Mouse (Mus musculus) heart, postnatal 0 days (tissue): ENCODE data around the gene Erc1. TPM values are rescaled to one million over a fixed set of nuclear protein-coding genes. Genes with fewer than 3 reads are reported as not detected.

Experiments
- ATAC-seq: fragments of 200-750 bp; cut with Nextera tagmentation; 2 replicates; pipeline ENCODE4 v1.8.0; 2017; ENCODE audit warnings: low read depth, moderate number of reproducible peaks, moderate library complexity; ENCODE audit not compliant: insufficient read depth
- DNase-seq: peaks from one replicate; pipeline ENCODE4 v3.0.0-alpha.2; 2016; ENCODE audit warnings: low spot score
- H3K27ac ChIP-seq: fragments of 300-500 bp; sonication (generic); 2 replicates; pipeline ENCODE4 v1.5.1; 2014; ENCODE audit warnings: low read depth, mild to moderate bottlenecking
- H3K27me3 ChIP-seq: fragments of 300-500 bp; sonication (generic); 2 replicates; pipeline ENCODE4 v1.6.1; 2014; ENCODE audit warnings: low read length, mixed read lengths; ENCODE audit not compliant: control insufficient read depth, insufficient read depth
- H3K36me3 ChIP-seq: fragments of 300-500 bp; sonication (generic); replicated peaks from 2 replicates; pipeline ENCODE4 v1.6.1; 2014; ENCODE audit warnings: low read length, mixed read lengths; ENCODE audit not compliant: control insufficient read depth, insufficient read depth
- H3K4me1 ChIP-seq: fragments of 300-500 bp; sonication (generic); 2 replicates; pipeline ENCODE4 v1.6.1; 2014; ENCODE audit warnings: antibody characterized with exemption; ENCODE audit not compliant: control insufficient read depth, insufficient read depth
- H3K4me2 ChIP-seq: fragments of 300-500 bp; sonication (generic); 2 replicates; pipeline ENCODE4 v1.6.1; 2014; ENCODE audit warnings: low read depth, mild to moderate bottlenecking, low read length, moderate library complexity
- H3K4me3 ChIP-seq: fragments of 300-500 bp; sonication (generic); 2 replicates; pipeline ENCODE4 v1.5.1; 2014; ENCODE audit warnings: low read depth, low read length
- H3K9ac ChIP-seq: fragments of 300-500 bp; sonication (generic); replicated peaks from 2 replicates; pipeline ENCODE4 v1.6.1; 2014; ENCODE audit warnings: low read depth, low read length, mixed read lengths
- H3K9me3 ChIP-seq: fragments of 300-500 bp; sonication (generic); replicated peaks from 2 replicates; pipeline ENCODE4 v1.6.1; 2016; ENCODE audit warnings: low read length; ENCODE audit not compliant: control insufficient read depth
- CTCF ChIP-seq: IDR thresholded peaks from 2 replicates; pipeline ENCODE4 v1.5.1; 2016; ENCODE audit warnings: antibody characterized with exemption, control low read depth, low read depth
- EP300 ChIP-seq: IDR thresholded peaks from 2 replicates; pipeline ENCODE4 v1.6.1; 2016; ENCODE audit warnings: antibody characterized with exemption, low read depth
- WGBS: fragments of 180-500 bp; shearing (Covaris S2); extraction: QIAGEN DNeasy Blood & Tissue Kit; methylation state at CpG from one replicate; pipeline ENCODE4 v1.1.7; 2014; 5-methylcytosine and 5-hydroxymethylcytosine counted together
- polyA plus RNA-seq: library from polyadenylated mRNA; unstranded; fragments of >200 nt; fragmentation: Nextera tagmentation; extraction: Ambion mirVana; gene quantifications from 2 replicates; pipeline ENCODE4 v1.2.1, GENCODE M21; 2015
- total RNA-seq: library from RNA; depleted of rRNA; stranded (reverse); fragments of >200 nt; gene quantifications from 2 replicates; pipeline ENCODE4 v1.2.3, GENCODE M21; 2014; ENCODE audit warnings: low replicate concordance

Erc1 gene
- total and polyA plus RNA-seq, 2 experiments from 2014 or later = 11.9 to 30.7 TPM

DNA sequence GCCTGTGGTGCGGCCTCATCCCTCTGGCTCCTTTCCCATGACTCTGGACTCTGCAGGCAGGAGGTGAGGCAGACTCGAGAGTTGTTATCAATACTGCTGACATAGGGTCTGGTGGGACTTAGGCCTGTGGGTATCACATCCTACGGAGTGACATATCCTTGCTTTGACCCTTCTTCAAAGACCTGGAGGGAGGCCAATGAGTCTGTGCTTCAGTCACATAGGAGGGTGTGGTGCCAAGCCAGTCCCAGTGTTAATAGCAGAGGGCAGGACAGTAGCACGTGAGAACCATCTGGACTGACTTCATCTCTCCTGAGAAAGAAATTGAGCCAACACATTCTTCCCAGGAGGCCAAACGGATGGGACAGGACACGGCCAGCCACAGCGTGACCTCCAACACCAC is 275.7 kb downstream of the Erc1 start:
- Histone ChIP-seq H3K27me3 (no peaks in the 10 kb centered on the region), H3K4me2 (no peak overlapping the region), H3K4me1 (peaks cover 16% of the 10 kb centered on the region), H3K4me3 (no peak overlapping the region), H3K27ac (peak overlapping the region; percentile 50), H3K9ac (no peak overlapping the region), H3K9me3 (no peaks in the 10 kb centered on the region; the same call in 1 of the 2 replicates), H3K36me3 (peaks cover 28% of the 10 kb centered on the region)
- DNase-seq (peak; percentile 77), ATAC-seq (peak; percentile 87)
- 16% methylated on average over 7 of the region's 7 CpGs for WGBS
- TF ChIP-seq CTCF (no peak), EP300 (no peak)

DNA sequence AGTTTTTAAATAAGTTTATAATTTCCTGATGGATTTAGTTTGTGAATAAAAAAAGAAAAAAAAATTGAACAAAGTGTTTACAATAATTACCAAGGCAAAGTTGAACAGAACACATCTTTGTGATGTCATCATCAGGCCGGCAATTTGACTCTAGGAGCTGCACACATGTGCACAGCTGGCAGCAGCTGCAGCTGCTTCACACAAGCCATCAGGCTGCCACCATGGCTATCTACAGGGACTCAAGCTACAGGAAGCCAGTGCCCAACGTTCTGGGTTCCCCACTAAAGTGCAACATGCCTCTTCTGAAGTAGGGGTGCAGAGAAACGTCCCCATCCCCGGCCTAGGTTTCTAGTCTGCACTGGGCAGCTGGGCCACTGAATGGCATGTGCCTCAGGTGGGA is 277.2 kb downstream of the Erc1 start:
- ATAC-seq = no peak
- H3K27ac ChIP-seq = no peak overlapping the region
- H3K9me3 ChIP-seq = no peaks in the 10 kb centered on the region
- peaks cover 16% of the 10 kb centered on the region for H3K4me1 ChIP-seq
- H3K36me3 ChIP-seq = peaks cover 23% of the 10 kb centered on the region
- no peaks in the 10 kb centered on the region for H3K27me3 ChIP-seq
- H3K4me3 ChIP-seq = no peak overlapping the region
- TF ChIP-seq EP300 (no peak), CTCF (no peak)
- DNase-seq = no peak
- H3K4me2 ChIP-seq = no peak overlapping the region
- H3K9ac ChIP-seq = no peak overlapping the region
- 78% methylated on average over 4 of the region's 4 CpGs for WGBS

GRCm38 (mm10) chr6:119568339-119568738 is 279.6 kb downstream of the Erc1 start:
- H3K36me3 ChIP-seq = 0 out of 2 replicates have a peak, but pooled peaks cover 5% of the 10 kb centered on the region
- TF ChIP-seq EP300 = no peak
- TF ChIP-seq CTCF = no peak
- ATAC-seq = no peak

GRCm38 (mm10) chr6:119565451-119566379 is 282.3 kb downstream of the Erc1 start:
- no peaks in the 10 kb centered on the region for H3K9me3 ChIP-seq
- no peak overlapping the region for H3K9ac ChIP-seq
- DNase-seq (no peak), ATAC-seq (0 out of 2 replicates have a peak, but pooled peaks have one; percentile 25)
- no peak overlapping the region for H3K4me3 ChIP-seq
- 73% methylated on average over 23 of the region's 23 CpGs for WGBS
- no peak overlapping the region for H3K4me2 ChIP-seq
- no peak overlapping the region for H3K27ac ChIP-seq
- H3K4me1 ChIP-seq = no peaks in the 10 kb centered on the region; the same call in 1 of the 2 replicates
- 0 out of 2 replicates have a peak, but pooled peaks cover 5% of the 10 kb centered on the region for H3K36me3 ChIP-seq
- no peaks in the 10 kb centered on the region for H3K27me3 ChIP-seq
- no peak for TF ChIP-seq EP300
- no peak for TF ChIP-seq CTCF

More at GRCm38 (mm10) chr6:119568339-119568738, 279.6 kb downstream of the Erc1 start:
- WGBS = 37% methylated on average over 2 of the region's 2 CpGs
- Histone ChIP-seq H3K4me1 (peaks cover 16% of the 10 kb centered on the region), H3K27me3 (no peaks in the 10 kb centered on the region), H3K9ac (no peak overlapping the region), H3K9me3 (no peaks in the 10 kb centered on the region), H3K27ac (no peak overlapping the region), H3K4me3 (no peak overlapping the region), H3K4me2 (no peak overlapping the region)
- no peak for DNase-seq

DNA sequence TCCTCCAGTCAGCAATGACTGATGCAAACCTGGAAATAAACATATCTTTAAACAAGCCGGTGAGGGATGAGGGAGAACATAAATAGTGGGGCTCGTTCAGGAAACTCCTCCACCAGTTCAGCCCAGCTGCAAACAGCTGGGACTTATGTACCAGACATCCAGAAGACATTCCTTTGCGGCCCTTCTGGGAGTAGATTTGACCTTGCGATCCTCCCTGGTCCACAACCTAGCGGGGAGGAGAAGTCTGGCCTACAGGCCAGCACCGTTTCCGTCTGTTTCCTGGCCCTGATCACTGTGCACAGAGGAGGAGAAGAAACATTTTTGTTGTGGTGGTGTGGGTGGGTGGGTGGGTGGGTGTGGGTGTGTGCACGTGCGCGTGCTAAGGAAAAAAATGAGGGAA is 285.4 kb downstream of the Erc1 start:
- H3K9ac ChIP-seq = no peak overlapping the region
- H3K4me2 ChIP-seq = no peak overlapping the region
- H3K27me3 ChIP-seq = no peaks in the 10 kb centered on the region
- H3K36me3 ChIP-seq = no peaks in the 10 kb centered on the region
- no peaks in the 10 kb centered on the region for H3K9me3 ChIP-seq
- WGBS = 45% methylated on average over 10 of the region's 10 CpGs
- H3K4me1 ChIP-seq = peaks cover 2% of the 10 kb centered on the region; the same call in 1 of the 2 replicates
- DNase-seq (no peak), ATAC-seq (peak; percentile 27; the same call in 1 of the 2 replicates)
- no peak overlapping the region for H3K27ac ChIP-seq
- H3K4me3 ChIP-seq = no peak overlapping the region
- TF ChIP-seq CTCF (no peak), EP300 (no peak)
